Mouse (Mus musculus): ENCODE results near the gene Arid1b.

The Arid1b gene

DNA sequence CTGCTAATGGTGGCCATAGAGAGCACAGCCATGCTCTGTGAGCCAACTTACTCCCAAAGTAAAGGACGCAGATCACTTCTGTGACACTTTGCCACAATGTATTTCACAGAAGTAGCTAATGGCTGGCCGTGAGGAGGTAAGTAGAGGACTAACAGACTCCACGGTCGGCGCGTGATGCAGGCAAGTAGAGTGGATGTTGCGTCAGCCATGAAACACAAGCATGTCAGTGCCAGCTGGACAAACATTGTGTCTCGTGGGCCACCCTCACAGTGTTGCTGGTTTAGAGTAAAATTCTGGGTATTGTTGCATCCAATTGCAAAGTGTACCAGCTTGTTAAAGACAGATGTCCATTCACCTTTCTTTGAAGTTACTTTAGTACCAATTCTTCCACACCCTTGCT is 213.7 kb downstream of the Arid1b start:
- in situ Hi-C loops (cut with MboI, MseI): no loop called here

DNA sequence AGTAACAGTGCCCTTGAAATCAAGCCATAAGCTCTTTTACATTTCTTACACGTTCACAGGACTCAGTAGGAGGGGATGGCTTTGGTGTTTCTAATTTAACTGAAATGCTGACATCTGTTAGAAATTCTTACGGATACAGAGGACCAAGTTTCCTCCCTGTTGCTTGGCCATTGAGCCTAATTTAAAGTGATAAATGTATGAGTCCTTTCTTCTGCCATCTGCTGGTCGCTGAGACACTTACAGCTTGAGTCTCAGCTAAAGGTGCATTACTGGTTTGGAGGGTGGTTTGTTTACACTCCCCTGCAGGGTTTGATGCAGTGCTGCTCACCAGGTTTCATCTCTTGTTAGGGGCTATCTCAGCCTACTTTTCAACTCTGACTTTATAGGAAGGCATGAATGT is 214.2 kb downstream of the Arid1b start:
- in situ Hi-C loops (cut with MboI, MseI): no loop called here

DNA sequence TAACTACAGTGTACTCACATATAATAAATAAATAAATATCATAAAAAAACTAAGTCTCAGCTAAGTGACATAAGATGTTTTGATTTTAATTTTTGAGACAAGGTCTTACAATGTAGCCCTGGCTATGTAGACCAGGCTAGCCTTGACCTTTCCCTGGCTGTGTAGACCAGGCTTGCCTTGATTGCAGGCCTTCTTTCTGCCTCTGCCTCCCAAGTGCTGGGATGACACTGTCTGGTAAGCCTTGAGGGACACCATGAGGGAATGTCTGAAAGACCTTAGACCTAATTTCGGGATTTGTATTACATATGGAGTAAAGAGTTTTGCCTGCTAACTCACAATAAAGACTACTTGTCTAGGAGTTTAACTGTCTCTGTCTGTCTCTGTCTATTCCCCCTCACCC is 214.9 kb downstream of the Arid1b start:
- in situ Hi-C loops (cut with MboI, MseI): no loop called here

DNA sequence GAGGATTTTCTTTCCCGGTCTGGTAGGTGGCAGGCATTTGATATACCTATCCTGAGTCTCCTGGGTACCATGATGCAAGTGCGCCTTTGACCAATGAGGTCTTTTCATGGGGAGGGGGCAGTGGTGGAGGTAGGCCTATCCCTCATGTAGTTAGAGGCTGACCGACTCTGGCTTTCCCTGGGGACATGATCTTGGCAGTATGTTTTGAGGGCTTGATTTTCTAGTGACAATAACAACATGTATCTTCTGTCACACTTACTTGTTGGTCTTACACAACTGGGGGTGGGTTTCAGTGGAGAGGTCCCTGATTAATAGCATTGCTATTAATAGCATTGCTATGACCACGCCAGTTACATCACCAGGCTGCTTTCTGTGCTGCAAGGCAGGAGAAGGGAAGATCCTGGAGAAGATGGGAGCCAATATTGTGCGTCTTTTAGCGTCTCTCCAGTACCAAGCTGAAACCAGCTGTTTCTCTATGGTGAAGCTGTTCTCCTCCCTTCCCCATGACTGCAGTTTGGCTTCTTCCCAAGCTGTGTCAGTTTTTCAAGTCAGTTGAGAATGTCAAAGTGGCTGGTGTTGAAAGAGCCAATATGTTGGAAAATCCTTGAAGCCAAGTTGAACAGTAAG is 216.1 kb downstream of the Arid1b start:
- in situ Hi-C loops (cut with MboI, MseI): no loop called here

DNA sequence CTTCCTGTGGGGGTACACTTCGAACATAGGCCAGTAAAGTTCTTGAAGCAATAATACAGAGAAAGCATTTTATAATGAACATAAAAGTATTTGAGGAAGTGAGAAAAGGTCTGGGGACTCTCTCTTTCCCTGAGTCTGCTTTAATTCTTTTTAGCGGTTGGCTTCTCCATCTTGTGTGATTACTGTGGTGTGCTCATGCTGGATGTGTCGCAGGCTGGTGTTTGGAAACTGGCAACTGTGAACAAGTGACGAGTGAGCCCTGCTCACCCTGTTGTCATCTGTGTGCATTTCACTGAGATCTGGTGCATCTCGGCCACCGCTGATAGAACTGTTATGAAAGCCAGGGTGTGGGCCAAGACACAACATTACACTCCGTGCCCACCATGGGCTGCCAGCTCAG is 216.8 kb downstream of the Arid1b start:
- in situ Hi-C loops (cut with MboI, MseI): no loop called here

DNA sequence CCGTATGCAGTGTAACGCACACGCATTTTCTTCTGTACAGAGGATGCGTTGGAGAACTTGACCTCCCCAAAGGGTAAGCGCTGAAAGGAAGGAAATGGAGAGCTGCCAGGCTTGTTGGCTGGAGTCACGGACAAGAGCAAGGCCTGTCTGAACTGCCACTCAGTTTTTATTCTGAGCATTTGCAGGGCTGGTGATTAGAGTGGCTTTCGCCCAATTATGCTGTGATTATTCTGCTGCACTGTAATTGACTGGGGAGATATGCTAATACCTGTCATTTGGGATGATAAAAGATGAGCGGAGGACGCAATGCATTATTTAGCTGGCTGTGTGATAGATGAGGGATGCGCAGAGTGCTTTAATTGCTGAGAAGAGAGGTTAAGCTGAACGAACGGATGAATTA is 218.0 kb downstream of the Arid1b start:
- in situ Hi-C loops (cut with MboI, MseI): no loop called here

DNA sequence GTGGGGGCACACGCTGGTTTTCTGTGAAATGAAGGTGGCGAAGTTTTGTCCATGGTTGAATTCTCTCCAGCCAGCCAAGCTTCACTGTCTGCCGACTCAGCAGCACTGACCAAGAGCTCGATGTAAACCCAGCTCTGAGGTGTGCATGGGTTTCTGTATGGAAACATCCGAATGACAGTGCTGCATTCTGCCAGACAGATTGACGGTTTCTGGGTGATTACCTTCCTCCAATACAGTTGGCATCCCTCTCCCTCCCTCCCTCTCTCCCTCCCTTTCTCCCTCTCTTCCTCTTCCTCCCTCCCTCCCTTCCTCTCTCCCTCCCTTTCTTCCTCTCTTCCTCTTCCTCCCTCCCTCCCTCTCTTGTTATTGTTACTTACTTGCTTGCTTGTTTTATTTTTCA is 219.3 kb downstream of the Arid1b start:
- in situ Hi-C loops (cut with MboI, MseI): no loop called here

DNA sequence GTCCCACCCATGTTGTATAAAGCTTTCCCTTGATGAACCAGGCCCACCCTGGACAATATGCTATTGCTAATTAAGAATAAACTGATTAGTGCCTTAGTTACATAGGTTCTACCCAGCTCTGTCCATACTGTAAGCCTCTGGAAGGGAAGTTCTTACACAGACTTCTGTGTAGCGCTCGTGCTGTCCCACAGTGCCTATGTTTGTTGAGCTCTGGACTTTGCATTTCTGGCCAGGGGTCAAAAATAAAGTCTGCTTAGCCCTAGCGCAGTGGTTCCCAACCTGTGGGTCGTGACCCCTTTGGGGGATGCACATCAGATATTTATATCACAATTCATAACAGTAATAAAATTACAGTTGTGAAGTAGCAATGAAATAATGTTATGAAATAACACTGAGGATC is 221.2 kb downstream of the Arid1b start:
- in situ Hi-C loops (cut with MboI, MseI): no loop called here

DNA sequence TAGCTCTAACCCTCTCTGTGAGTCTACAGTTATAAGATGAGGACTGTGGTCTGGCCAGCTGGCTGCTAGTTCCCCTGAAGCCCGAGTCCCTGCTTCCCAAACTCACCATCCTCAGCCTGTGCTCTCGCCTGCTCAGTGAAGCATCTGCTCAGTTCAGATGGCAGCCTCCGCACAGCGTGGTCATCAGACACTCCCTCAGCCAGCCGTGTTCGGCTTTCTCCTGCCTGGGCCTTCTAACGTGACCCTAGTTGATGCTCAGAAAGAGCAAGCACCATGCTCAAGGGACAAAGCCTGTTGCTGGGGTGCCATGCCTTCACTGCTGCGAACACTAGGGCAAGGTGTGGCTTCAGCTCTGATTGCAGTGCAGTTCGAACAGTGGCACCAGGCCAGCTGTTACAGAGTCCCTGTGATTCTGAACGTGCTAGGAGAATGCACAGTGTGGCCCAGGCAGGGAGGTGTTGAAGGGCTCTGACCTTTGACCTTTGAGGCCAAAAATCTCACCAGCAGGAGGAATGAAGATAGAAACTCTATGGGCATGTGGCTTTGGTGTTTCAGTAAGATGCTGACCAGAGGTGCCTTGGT is 222.9 kb downstream of the Arid1b start:
- in situ Hi-C loops (cut with MboI, MseI): no loop called here

DNA sequence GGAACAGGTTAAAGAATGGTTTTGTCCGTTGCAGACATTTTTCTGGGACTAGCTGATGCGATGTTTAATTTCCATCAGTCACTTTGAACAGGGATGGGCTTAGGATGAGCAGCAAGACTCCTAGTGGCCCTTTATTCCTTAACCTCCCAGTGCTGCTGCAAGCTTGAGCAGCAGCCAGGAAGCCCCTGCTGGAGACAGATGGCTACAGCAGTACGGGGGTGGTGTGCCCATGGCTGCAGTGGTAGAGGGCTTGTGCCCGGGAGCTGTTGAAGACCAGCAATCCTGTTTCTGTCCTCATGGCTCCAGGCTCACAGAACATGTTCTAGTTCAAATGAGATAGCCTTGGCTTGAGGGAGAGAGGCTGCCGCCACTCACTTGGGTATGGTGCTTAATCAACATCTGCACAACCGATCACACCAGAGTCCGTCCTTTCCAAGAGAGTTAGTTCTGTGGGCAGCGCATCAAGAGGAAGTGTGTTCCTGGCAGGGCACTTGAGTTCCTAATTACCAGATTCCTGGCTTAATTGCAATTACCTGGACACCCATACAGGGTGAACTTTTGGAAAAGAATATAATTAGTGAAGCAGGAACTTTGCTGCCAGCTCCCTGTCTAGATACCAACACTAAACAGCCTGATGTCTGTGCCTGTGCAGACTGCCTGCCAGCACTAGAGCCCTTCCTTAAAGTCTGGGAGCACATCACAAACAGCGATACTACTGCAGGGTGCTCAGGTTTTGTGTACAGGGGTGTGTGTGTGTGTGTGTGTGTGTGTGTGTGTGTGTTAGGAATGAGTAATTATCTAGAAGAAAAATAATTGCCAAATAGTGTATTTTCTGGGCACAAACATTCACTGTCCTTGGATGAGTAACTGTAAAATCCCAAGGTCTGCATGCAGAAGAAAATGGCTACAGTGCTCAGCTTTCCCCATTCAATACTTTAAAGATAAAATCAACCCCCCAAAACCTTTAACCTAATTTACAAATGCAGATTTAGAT is 224.0 kb downstream of the Arid1b start:
- in situ Hi-C loops (cut with MboI, MseI): no loop called here

DNA sequence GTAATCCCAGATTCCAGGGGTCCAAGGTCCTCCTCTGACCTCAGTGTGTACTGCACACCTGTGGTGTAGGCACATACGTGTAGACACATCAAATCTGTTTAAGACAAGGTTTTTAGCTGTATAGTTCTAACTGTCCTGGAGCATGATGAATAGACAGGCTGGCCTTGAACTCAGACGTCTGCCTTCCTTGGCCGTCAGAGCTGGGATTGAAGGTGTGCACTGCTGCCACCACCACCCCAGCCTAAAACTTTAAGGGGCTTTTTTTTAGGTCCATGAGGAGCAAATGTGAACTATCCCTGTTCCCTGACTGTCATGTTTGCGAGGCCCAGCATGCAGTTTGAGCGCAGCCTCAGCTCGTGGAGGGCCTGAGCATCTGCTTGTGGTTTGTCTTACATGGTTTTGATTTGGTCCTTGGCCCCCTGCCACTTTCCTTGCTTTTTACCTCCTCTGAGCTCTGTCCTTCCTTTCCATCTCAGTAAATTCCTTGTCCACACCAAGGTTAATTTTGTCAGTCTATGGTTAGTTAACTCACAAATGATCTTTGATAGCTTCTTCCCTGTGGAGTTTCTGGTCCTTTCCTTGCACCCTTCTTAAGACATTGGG is 224.9 kb downstream of the Arid1b start:
- in situ Hi-C loops (cut with MboI, MseI): no loop called here

DNA sequence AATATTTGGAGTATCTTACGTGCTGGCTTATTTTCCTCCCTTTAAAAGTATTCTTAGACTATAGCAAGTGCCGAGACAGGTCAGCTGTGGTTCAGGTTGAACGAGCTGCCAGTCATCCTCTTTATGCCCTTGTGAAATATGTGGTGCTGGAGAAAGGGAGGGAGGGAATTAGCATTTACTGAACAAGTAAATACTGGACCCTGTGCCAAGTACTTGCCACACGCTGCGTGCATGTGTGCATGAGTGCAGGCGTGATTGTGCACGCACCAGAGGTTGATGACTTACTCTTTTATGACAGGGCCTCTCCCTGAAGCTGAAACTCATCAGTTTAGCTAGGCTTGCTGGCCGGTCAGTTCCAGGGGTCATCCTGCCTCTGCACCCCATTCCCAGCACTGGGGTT is 226.9 kb downstream of the Arid1b start:
- in situ Hi-C loops (cut with MboI, MseI): no loop called here

DNA sequence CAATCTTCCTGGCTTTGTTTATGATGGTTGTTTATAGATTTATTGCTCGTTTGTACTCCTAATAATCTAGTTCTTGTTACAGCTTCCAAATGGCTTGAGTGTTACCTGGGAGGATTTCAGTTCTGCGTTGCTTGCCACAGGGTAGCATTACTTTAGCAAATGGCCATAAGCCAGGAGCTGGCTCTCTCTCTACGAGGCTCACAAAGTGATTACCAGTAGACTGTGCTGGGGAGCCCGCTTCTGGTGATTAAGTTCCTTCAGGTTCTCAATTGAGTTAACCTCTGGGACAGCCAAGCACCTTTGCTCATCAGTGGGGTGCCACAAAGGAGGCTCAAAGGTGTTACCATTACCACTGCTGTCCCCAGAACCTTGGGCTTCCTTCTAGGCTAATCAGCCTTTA is 227.4 kb downstream of the Arid1b start:
- in situ Hi-C loops (cut with MboI, MseI): no loop called here

DNA sequence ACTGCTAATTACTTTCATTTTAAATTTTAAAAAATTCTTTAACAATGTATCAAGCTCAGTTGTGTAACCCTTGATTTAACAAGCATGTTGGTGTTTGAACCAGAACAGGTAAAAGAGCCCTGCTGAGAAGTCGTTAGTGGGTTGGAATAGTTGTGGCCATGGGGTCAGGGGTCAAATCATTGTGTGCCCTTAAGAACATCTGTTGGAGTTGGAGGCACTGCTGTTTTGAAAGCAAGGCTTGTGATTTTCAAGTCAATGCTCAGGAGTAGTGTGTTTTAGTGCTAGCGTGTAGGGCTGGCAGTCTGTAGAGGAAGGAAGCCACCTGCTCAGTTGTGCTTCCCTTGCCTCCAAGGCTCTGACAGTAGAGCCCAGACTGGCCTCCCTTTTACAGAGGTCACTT is 228.7 kb downstream of the Arid1b start:
- in situ Hi-C loops (cut with MboI, MseI): no loop called here

DNA sequence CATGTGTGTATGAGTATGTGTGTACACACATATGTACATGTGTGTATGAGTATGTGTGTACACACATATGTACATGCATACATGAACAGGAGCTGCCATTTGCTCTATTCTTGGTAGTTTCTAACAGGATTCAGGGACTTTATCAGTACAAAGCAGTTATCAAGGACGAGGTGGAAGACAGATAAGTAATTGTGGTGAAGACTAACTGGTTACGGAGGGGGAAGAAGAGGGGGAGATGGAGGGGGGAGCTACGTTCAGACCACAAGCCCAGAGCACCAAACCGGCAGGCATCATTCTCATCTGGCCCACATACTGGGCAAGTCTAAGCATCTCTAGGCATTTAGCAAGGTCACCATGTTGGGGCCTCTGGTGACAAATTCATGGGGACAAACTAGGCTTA is 230.8 kb downstream of the Arid1b start:
- in situ Hi-C loops (cut with MboI, MseI): no loop called here

DNA sequence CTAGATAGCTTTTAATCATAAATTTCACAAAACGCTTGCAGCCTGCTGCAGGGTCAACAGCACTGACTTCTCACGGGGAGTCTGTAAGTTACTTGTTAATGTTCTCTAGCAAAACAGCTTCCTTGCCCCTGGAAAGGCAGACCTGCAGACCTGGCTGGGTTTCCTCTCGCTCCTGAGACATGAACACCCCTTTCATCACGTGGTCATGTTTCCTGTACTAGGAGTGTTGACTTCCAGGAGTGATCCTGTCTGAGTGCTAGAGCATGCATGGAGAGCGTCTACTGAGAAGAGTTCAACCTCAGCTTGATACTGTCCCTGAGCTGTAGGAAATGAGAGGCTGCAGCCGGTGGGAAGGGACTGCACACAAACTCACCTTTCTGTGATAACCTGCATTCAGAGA is 233.0 kb downstream of the Arid1b start:
- in situ Hi-C loops (cut with MboI, MseI): no loop called here

DNA sequence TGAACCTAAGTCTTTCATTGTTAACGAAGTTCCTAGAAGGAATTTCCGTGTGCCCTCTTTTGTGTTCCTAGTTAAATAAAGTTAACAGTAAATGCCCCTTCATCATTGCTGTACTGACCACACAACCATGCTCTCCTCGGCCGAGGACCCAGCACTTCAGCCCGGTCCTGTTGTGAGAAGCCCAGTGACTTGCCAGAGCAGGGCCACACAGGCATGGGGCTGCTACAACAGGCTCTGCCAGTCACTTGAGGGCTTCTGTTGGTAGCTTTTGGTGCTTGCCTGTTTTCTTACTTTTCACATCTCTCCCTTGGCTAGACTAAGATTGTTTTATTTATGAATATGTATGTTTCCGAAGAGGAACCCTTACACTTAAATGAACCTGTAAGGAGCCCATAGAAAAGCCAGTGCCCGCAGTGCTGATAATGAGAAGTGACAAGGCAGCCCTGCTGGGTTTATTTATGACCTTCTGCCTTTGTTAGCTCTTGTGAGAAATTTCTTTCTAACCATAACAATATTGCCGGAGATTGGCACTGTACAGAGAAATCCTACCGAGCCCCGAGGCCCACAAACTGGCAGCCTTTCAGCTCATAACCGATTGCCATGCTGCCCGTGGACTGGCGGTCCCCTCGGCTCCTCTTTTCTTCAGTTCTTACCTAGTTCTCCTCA is 234.0 kb downstream of the Arid1b start:
- in situ Hi-C loops (cut with MboI, MseI): no loop called here

DNA sequence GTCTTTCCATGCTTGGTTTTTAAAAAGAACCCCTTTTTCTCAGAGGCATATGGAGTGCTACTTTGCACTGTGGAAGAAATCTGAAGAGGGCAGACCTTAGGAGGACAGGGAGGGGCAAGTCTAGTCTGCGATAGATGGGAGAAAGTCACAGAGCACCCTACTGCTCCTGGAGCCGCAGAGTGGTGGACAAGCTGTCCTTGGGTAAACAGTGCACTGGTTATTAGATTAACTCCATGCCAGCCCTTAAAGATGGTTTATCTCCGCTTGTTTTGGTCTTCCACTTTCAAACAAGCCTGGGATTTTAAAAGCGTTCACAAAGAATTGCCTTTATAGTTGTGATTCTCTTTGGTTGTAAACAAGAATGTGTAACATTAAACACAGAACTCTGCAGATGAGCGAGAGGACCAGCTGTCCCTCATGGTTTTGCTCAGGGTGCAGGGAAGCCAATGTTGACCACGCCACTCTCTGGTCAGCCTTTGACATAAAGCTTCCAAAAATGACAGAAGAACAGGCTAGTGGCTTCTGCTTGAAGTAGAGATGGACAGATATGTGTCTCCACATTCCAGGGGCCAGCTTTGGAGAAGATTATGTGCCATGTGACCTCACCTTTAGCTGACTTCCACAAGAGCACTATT is 234.6 kb downstream of the Arid1b start:
- in situ Hi-C loops (cut with MboI, MseI): no loop called here

DNA sequence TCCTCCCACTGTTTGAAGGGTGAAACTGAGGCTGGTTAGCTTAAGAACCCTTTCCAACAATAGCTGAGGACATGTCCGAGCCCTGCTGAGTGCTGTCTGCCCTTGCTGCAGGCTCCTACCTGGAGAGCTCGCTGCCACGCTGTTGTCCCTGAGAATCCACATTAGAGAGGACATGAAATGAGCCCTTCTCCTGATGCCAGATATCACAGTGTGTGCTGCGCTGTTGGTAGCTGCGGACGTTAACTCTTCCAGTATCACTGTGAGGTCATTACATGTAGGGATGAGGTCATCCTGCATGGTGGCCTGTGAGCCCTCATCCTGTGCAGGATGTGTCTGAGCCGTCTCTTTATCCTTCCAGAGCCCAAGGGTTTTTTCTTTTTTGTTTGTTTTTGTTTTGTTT is 235.9 kb downstream of the Arid1b start:
- in situ Hi-C loops (cut with MboI, MseI): no loop called here

DNA sequence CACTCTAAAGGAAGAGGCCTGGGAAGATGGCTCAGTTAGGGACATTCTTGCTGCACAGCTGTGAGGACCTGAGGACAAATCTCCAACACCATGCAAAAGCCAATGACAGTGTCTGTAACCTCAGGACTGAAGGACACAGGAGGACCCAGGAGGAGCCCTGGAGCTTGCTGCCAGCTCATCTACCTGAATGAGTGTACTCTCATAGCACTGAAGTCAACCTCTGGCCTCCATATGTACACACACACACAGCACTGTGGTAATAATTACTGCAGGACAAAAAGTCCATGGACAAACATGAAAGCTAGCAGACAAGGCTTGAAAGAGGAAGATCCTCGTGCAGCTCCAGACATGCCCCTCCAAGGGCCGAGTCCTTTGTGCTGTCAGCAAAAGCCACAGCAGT is 238.0 kb downstream of the Arid1b start:
- in situ Hi-C loops (cut with MboI, MseI): no loop called here

DNA sequence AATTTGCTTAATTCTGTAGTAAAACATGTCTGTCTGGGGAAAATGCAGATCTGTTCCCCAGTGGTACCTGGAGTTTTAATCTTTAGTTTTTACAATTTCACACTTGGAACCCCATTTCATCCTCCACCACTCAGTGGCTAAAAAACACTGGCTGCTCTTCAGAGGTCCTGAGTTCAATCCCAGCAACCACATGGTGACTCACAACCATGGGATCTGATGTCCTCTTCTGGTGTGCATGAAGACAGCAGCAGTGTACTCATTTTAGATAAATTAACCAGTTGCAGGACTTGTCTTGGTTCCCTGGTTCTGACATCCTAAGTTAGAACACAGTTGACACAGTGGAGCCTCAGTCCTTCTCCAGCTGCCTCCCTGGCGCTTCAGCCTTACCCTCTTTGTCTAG is 239.9 kb downstream of the Arid1b start:
- in situ Hi-C loops (cut with MboI, MseI): no loop called here

All from regulatory T cell (primary cell).